Mouse (Mus musculus): ENCODE results near the gene Cops8. TPM values are rescaled to one million over a fixed set of nuclear protein-coding genes. Genes with fewer than 3 reads are reported as not detected.

Cops8 gene
- total RNA-seq, 2 experiments from 2014 or later: 102 to 104 TPM

- Histone ChIP-seq H3K27ac (peak overlapping the region; percentile 85), H3K4me3 (no peak overlapping the region)
- peak; percentile 83 for DNase-seq
- no peak for TF ChIP-seq CTCF (IDR thresholded peaks at IDR 0.05)
- intact Hi-C loops (cut with DNase I): no loop called here
Measured at GRCm38 (mm10) chr1:90656492-90657245, 53.9 kb downstream of the Cops8 start.

GRCm38 (mm10) chr1:90657292-90658050 is 54.7 kb downstream of the Cops8 start:
- intact Hi-C loops (cut with DNase I): no loop called here
- H3K27ac ChIP-seq: peak overlapping the region; percentile 85
- TF ChIP-seq CTCF (IDR thresholded peaks at IDR 0.05): no peak
- H3K4me3 ChIP-seq: no peak overlapping the region
- DNase-seq: no peak

- TF ChIP-seq CTCF (IDR thresholded peaks at IDR 0.05): no peak
- no peak overlapping the region for H3K4me3 ChIP-seq
- H3K27ac ChIP-seq: 0 out of 2 replicates have a peak overlapping the region, but pooled peaks have one; percentile 4
- intact Hi-C loops (cut with DNase I): no loop called here
- no peak for DNase-seq
Measured at GRCm38 (mm10) chr1:90658581-90658980, 55.8 kb downstream of the Cops8 start.

GRCm38 (mm10) chr1:90660150-90660549 is 57.4 kb downstream of the Cops8 start:
- intact Hi-C loops (cut with DNase I): no loop called here
- Histone ChIP-seq H3K4me3 (no peak overlapping the region), H3K27ac (peak overlapping the region; percentile 28; the same call in 1 of the 2 replicates)
- DNase-seq: no peak
- no peak for TF ChIP-seq CTCF (IDR thresholded peaks at IDR 0.05)

GRCm38 (mm10) chr1:90662491-90662890 is 59.7 kb downstream of the Cops8 start:
- intact Hi-C loops (cut with DNase I): no loop called here
- H3K4me3 ChIP-seq: no peak overlapping the region
- no peak for TF ChIP-seq CTCF (IDR thresholded peaks at IDR 0.05)
- DNase-seq: no peak
- H3K27ac ChIP-seq: peak overlapping the region; percentile 54

Other genes with a start within 250 kb of the Cops8 start
- 10 to 100 TPM; 21.6 to 51.5 TPM for gene Col6a3, start 241.0 kb downstream of the Cops8 start, total RNA-seq (2021)

Data from gastrocnemius, adult 2 months (tissue).